Mouse (Mus musculus) midbrain, embryonic 16.5 days (tissue): Measurements from ENCODE around the gene Ldlrad3. TPM values are rescaled to one million over a fixed set of nuclear protein-coding genes. Genes with fewer than 3 reads are reported as not detected.

Experiments used
- ATAC-seq: fragments of 200-750 bp; cut with Nextera tagmentation; 2 replicates; pipeline ENCODE4 v1.8.0; 2017; ENCODE audit warnings: moderate TSS enrichment
- H3K27ac ChIP-seq: fragments of 300-500 bp; sonication (generic); 2 replicates; pipeline ENCODE4 v1.5.1; 2014; ENCODE audit warnings: mild to moderate bottlenecking, low read length, mixed read lengths
- H3K27me3 ChIP-seq: fragments of 300-500 bp; sonication (generic); 2 replicates; pipeline ENCODE4 v1.6.1; 2014; ENCODE audit warnings: low read depth, low read length, mixed read lengths; ENCODE audit not compliant: control insufficient read depth, insufficient read depth
- H3K36me3 ChIP-seq: fragments of 300-500 bp; sonication (generic); 2 replicates; pipeline ENCODE4 v1.6.1; 2014; ENCODE audit warnings: mild to moderate bottlenecking, low read length, moderate library complexity, mixed read lengths; ENCODE audit not compliant: control insufficient read depth, insufficient read depth
- H3K4me1 ChIP-seq: fragments of 300-500 bp; sonication (generic); 2 replicates; pipeline ENCODE4 v1.6.1; 2014; ENCODE audit warnings: mild to moderate bottlenecking, low read length, mixed read lengths; ENCODE audit not compliant: control insufficient read depth, insufficient read depth
- H3K4me2 ChIP-seq: fragments of 300-500 bp; sonication (generic); 2 replicates; pipeline ENCODE4 v1.6.1; 2014; ENCODE audit warnings: mild to moderate bottlenecking, low read length, mixed read lengths
- H3K4me3 ChIP-seq: fragments of 300-500 bp; sonication (generic); 2 replicates; pipeline ENCODE4 v1.5.1; 2014; ENCODE audit warnings: low read depth, mild to moderate bottlenecking, low read length, moderate library complexity, mixed read lengths
- H3K9ac ChIP-seq: fragments of 300-500 bp; sonication (generic); 2 replicates; pipeline ENCODE4 v1.6.1; 2014; ENCODE audit warnings: low read depth, low read length, mixed read lengths
- H3K9me3 ChIP-seq: fragments of 300-500 bp; sonication (generic); replicated peaks from 2 replicates; pipeline ENCODE4 v1.6.1; 2014; ENCODE audit warnings: mild to moderate bottlenecking, low read length, mixed read lengths; ENCODE audit not compliant: control insufficient read depth, poor library complexity, severe bottlenecking
- WGBS: fragments of 180-500 bp; shearing (Covaris S2); extraction: QIAGEN DNeasy Blood & Tissue Kit; methylation state at CpG from one replicate; pipeline ENCODE4 v1.1.7; 2014; 5-methylcytosine and 5-hydroxymethylcytosine counted together
- polyA plus RNA-seq: library from polyadenylated mRNA; unstranded; fragments of >200 nt; fragmentation: Nextera tagmentation; extraction: Ambion mirVana; gene quantifications from 2 replicates; pipeline ENCODE4 v1.2.1, GENCODE M21; 2015

Gene Ldlrad3
- polyA plus RNA-seq, 1 experiment from 2014 or later: 26.6 TPM

- Histone ChIP-seq H3K4me1 (peaks cover 9% of the 10 kb centered on the region), H3K4me2 (no peak overlapping the region), H3K9ac (no peak overlapping the region), H3K4me3 (no peak overlapping the region), H3K27ac (no peak overlapping the region), H3K27me3 (no peaks in the 10 kb centered on the region), H3K9me3 (no peaks in the 10 kb centered on the region), H3K36me3 (no peaks in the 10 kb centered on the region)
- ATAC-seq: no peak
- 90% methylated on average over 4 of the region's 4 CpGs for WGBS
Observed at GRCm38 (mm10) chr2:102153516-102153915, 32.7 kb downstream of the Ldlrad3 start.

DNA sequence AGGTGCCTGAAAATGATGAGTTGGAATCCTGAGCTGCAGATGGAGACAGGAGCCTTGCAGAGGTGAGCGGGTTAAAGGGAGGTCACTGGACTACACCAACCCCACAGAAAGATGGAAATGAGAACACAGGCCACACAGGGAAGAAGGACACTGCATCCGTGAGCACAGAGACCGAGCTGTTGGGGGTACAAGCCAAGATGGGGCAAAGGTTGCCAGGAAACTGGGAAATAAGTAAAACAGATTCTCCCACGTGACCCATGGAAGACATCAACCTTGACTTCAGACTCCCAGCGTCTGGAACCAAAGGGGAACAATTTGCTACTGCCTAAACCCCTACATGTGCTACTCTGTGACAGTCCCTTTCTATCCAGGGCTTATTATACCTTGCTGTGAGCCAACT is 33.3 kb downstream of the Ldlrad3 start:
- no peak overlapping the region for H3K4me2 ChIP-seq
- H3K9me3 ChIP-seq: no peaks in the 10 kb centered on the region
- no peak for ATAC-seq
- no peak overlapping the region for H3K9ac ChIP-seq
- no peaks in the 10 kb centered on the region for H3K36me3 ChIP-seq
- no peak overlapping the region for H3K27ac ChIP-seq
- 90% methylated on average over 5 of the region's 5 CpGs for WGBS
- peaks cover 11% of the 10 kb centered on the region for H3K4me1 ChIP-seq
- H3K4me3 ChIP-seq: no peak overlapping the region
- no peaks in the 10 kb centered on the region for H3K27me3 ChIP-seq

DNA sequence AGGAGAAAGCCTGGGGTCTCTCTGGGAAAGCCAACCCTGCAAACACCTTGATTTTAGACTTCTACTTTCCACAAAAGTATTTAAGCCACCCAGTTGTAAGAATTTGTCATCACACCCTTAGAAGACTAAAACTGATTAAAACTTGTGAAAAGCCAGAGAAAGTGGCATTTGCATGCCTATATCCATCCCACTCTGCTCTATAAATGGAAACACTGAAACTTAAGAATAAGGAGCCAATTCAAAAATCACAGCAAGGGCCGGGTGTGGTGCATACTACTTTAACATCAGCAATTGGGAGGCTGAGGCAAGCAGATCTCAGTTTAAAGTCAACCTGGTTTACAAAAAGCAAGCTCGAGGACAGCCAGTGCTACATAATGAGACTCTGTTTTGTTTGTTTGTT is 37.1 kb downstream of the Ldlrad3 start:
- H3K27ac ChIP-seq: no peak overlapping the region
- ATAC-seq: no peak
- 96% methylated on average over 2 of the region's 2 CpGs for WGBS
- H3K27me3 ChIP-seq: no peaks in the 10 kb centered on the region
- no peaks in the 10 kb centered on the region for H3K9me3 ChIP-seq
- peaks cover 10% of the 10 kb centered on the region for H3K4me1 ChIP-seq
- H3K4me2 ChIP-seq: no peak overlapping the region
- H3K9ac ChIP-seq: no peak overlapping the region
- no peaks in the 10 kb centered on the region for H3K36me3 ChIP-seq
- no peak overlapping the region for H3K4me3 ChIP-seq

DNA sequence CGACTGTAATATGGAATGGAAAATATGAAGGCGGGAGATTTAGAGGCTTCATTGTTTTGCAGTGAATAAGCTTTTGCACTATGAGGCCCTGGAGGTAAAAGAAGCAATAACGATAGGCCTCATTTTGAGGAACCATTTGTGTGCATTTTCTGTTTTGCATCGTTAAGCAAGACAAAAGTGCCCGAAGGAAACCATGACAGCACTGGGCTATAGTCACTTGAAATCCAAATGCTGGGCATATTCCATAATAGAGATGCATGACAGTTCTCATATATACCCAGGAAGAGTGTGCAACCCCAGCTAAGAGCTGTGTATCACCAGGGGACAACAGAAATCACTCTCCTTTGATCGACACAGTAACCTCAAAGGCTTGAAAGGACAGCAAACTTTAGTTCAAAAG is 38.1 kb downstream of the Ldlrad3 start:
- no peak overlapping the region for H3K4me3 ChIP-seq
- no peaks in the 10 kb centered on the region for H3K36me3 ChIP-seq
- H3K9me3 ChIP-seq: no peaks in the 10 kb centered on the region
- H3K27me3 ChIP-seq: no peaks in the 10 kb centered on the region
- peaks cover 12% of the 10 kb centered on the region for H3K4me1 ChIP-seq
- WGBS: 60% methylated on average over 6 of the region's 6 CpGs
- H3K4me2 ChIP-seq: no peak overlapping the region
- no peak overlapping the region for H3K9ac ChIP-seq
- no peak overlapping the region for H3K27ac ChIP-seq
- no peak for ATAC-seq

GRCm38 (mm10) chr2:102147561-102147960 is 38.6 kb downstream of the Ldlrad3 start:
- 61% methylated on average over 4 of the region's 4 CpGs for WGBS
- Histone ChIP-seq H3K27ac (no peak overlapping the region), H3K4me2 (no peak overlapping the region), H3K27me3 (no peaks in the 10 kb centered on the region), H3K36me3 (no peaks in the 10 kb centered on the region), H3K4me3 (no peak overlapping the region), H3K9ac (no peak overlapping the region), H3K4me1 (peaks cover 15% of the 10 kb centered on the region), H3K9me3 (no peaks in the 10 kb centered on the region)
- ATAC-seq: peak; percentile 16; the same call in 1 of the 2 replicates

DNA sequence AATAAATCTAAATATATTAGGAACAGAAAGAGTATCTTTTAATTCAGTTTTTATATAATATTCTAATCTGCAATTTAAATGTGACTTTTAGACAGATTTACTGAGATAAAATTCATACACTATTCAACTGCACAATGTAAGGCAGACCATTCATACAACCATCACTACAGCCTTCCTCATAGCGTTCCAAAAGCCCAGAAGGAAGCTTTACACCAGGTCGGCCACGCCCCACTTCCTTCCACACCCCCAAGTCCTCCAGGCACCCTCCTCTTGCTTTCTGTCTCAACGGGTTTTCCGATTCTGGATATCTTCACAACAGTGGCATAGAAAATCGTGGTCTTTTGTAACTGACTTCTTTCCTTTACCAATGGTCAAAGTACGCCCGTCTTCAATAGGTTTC is 39.8 kb downstream of the Ldlrad3 start:
- ATAC-seq: no peak
- Histone ChIP-seq H3K4me2 (no peak overlapping the region), H3K4me3 (no peak overlapping the region), H3K36me3 (no peaks in the 10 kb centered on the region), H3K9me3 (no peaks in the 10 kb centered on the region), H3K27me3 (no peaks in the 10 kb centered on the region), H3K4me1 (peaks cover 15% of the 10 kb centered on the region), H3K27ac (no peak overlapping the region), H3K9ac (no peak overlapping the region)
- WGBS: 91% methylated on average over 8 of the region's 8 CpGs

DNA sequence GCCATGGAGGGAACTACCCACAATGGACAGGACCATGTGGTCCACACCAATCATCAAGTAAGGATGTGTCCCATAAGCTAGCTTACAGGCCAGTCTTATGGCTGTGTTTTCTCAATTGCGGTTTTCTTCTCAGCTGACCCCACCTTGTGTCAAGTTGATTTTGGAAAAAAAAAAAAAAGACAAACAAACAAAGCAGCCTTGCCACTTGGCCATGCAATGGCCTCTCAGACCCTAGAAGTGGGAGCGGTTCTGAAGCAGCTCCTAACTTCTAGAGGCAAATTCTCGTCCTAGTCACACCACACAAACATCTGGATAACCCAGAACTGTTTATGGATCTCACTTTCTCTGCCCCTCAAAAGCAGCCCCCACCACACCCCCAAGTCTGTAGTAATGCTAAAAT is 41.1 kb downstream of the Ldlrad3 start:
- Histone ChIP-seq H3K27ac (no peak overlapping the region), H3K27me3 (no peaks in the 10 kb centered on the region), H3K9me3 (no peaks in the 10 kb centered on the region), H3K36me3 (no peaks in the 10 kb centered on the region), H3K9ac (no peak overlapping the region), H3K4me2 (no peak overlapping the region), H3K4me3 (no peak overlapping the region), H3K4me1 (peaks cover 15% of the 10 kb centered on the region)
- ATAC-seq: no peak
- 96% methylated on average over 3 of the region's 3 CpGs for WGBS

- no peak overlapping the region for H3K4me3 ChIP-seq
- peaks cover 16% of the 10 kb centered on the region for H3K4me1 ChIP-seq
- no peaks in the 10 kb centered on the region for H3K36me3 ChIP-seq
- no peak overlapping the region for H3K9ac ChIP-seq
- 95% methylated on average over 1 of the region's 1 CpGs for WGBS
- H3K27me3 ChIP-seq: no peaks in the 10 kb centered on the region
- no peaks in the 10 kb centered on the region for H3K9me3 ChIP-seq
- no peak overlapping the region for H3K4me2 ChIP-seq
- ATAC-seq: no peak
- H3K27ac ChIP-seq: no peak overlapping the region
Observed at GRCm38 (mm10) chr2:102144311-102144710, 41.9 kb downstream of the Ldlrad3 start.

DNA sequence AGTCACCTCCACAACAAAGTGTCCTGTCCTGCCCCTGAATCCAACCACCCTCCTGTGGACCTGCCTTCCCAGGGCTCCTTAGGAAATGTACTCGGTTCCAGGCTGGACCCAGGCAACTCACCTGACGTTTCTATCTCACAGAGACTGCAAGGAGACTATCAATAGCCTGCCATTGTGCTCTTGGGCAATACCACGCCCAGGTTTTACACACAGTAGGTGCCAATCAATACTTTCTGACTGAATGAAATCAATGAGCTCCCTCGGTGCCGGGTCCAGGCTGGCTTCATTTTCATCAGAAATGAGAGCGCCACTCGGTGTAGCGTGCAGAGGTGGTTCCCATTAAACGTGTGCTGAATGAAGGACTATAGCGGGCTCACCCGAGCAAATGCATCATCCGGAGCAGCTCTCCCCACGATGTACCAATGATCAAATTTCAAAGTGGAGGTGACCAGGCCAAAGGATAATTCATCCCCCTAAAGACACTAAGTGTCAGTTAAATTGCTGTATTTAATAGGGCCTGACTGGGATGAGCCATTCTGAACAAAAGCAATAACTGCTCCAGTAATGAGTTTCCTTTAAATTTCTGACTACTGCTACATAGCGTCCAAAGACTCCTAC is 43.4 kb downstream of the Ldlrad3 start:
- peaks cover 20% of the 10 kb centered on the region for H3K4me1 ChIP-seq
- H3K9me3 ChIP-seq: no peaks in the 10 kb centered on the region
- ATAC-seq: no peak
- peak overlapping the region; percentile 4; the same call in 1 of the 2 replicates for H3K4me2 ChIP-seq
- WGBS: 49% methylated on average over 14 of the region's 14 CpGs
- no peak overlapping the region for H3K4me3 ChIP-seq
- 0 out of 2 replicates have a peak overlapping the region, but pooled peaks have one; percentile 24 for H3K27ac ChIP-seq
- H3K27me3 ChIP-seq: no peaks in the 10 kb centered on the region
- H3K36me3 ChIP-seq: no peaks in the 10 kb centered on the region
- no peak overlapping the region for H3K9ac ChIP-seq
